Mouse (Mus musculus) telencephalon, adult 2 months (tissue): ENCODE results near the gene Syndig1.
A peak's percentile ranks its signal among the peaks of the same experiment; 100 is the strongest.

Experiments
- DNase-seq: peaks from one replicate; pipeline ENCODE4 v3.0.0-alpha.2; 2011; ENCODE audit warnings: low read depth, low spot score

Syndig1 gene

DNA sequence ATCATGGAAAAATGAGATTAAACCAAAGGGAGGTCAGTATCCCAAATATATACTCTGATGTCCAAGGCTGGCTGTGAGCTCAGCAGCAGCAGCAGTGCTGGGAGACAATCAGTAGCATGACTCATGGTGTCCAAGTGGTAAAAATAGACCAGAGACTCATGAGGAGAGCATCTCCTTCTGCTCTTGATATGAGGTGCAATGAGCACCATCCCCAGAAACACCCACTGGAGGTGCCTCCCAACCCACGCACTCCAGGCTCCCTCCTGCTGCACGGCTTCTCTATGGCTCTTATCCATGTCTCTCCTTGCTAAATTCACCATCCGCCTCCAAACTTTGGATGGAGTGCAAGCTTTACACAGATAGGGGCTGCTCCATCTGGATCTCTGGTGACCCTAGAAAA lies 44.3 kb downstream of the Syndig1 start:
- peak; percentile 95 for DNase-seq

DNA sequence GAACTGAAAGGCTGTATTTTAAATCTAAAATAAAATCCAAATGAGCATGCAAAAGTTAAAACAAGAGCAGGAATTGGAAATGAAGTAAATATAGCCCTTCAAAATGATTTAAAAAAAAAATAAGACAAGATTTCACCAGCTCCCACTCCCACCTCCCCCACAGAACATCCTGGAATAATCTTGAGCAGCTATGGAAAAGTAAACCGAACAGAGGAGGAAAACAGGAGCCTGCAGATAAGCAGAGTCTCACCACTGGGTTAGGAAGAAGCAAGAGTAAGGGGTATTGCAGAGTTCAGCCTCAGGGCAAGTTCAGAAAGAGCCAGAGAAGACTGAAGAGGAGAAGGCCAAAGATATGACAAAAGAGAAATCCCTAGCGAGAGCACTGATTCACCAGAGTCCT lies 48.9 kb downstream of the Syndig1 start:
- DNase-seq = peak; percentile 67

DNA sequence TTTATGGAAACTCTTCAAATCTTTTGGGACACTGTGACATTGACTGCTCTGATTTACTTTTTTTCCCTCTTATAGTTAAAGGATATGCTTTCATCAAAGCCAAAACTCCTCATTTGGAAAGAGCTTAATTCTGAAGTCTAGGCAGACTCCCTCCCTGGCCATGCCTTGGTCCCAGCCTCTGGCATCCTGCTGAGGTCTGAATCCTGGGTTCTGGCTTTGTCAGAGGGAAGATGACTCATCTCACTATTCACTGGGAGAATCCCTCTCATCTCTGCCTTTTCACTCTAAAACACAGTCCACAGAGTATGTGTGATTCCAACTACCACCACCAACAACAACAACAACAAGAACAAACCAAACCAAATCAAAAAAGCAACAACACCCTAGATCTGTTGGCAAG lies 58.6 kb downstream of the Syndig1 start:
- no peak for DNase-seq

DNA sequence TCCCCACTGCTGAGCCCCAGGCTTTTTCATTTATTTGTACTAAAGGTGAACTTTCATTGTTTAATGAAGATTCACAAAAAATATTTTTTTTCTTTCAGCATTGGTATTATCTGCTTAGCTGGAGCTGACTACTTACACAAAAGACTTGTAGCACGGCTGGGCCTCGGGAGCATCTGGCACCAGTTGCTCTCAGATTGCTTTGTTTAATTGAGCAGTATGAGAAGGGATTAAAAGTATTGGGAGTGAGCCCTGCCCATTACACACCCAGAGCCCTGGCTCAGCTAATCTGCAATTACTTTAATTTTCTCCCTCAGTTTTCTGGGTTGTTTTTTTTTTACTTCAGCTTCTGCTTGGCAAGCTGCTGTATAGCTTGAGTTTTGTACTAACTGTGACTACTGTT lies 62.6 kb downstream of the Syndig1 start:
- no peak for DNase-seq

DNA sequence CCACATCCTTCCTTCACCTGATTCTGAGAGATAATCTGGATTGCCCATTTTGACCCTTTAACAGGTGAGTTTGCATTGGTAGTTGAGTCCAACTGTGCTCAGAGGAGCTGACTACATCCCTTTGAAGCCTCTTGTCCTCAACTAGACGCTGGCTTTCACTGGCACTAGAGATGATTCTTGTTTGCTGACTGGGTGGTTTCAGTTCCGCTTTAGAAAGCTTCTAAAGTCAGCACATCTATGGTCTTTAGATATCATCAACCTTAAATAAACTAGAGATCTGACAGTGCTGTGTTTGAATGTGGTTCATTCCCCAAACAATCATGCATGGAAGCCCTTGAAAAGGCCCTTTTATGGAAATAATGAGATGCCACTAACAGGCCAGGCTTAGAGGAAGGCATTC lies 67.3 kb downstream of the Syndig1 start:
- no peak for DNase-seq

DNA sequence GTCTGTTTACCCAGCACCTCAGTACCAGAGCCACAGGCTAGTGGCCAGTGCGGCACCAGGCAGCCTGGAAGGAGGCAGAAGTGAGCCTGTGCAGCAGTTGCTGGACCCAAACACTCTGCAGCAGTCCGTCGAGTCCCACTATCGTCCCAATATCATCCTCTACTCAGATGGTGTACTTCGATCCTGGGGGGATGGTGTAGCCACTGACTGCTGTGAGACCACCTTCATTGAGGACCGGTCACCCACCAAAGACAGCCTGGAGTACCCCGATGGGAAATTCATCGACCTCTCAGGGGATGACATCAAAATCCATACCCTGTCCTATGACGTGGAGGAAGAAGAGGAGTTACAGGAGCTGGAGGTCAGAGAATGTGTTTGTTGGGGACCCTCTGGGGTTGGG lies 70.6 kb downstream of the Syndig1 start:
- no peak for DNase-seq

DNA sequence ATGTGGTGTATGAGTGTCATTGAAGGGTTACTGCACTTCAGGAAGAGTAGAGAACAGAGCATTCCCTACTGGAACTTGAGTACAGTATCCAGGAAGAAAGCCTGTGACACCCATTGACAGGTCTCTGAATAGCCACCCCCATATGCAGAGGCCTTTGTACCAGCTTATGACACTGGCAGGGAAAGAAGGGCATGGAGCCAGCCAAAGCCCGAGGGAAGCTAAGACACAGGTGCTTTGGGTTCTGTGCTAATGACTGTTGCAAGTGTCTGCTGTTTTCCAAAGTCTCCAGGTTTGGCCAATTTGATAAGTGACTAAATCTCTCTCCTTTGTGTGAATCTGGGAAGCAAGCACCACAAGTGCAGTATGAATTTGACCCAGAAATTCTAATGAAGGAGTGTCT lies 71.6 kb downstream of the Syndig1 start:
- no peak for DNase-seq

DNA sequence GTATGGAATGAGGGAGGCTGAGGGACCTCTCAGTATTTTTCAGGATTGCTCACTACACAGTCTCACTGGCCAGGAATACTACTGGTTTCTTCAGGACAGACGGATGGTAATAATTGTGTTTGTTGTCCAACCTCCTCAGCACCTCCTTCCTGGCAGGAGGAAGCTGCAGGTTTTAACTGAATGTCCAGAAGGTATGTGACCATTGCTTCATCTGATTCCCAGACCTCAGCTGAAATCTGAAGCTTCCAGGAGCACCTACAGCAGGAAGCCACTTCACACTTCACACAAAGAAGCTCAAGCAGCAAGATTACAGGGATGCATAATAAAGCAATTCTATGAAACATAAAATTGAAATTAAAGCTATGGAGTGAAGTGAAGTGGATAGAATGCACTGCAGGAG lies 75.4 kb downstream of the Syndig1 start:
- DNase-seq = no peak

DNA sequence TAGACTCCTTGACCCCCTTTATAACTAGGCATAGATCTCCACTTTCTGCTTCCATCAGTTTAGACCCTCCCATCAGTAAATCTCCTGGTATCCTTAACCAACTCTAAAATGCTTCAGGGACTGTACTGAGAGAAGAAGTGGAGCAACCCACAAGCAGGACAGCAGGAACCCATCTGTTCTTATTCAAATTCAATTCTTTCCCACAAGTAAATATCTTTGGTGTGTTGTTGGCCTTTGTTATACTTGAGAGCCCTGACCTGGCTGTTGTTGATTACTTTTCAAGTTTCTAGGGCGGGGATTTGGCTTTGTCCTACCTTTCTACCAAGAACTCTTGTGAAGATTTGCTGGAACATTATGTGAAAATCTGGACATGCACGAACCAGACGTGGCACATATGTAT lies 77.7 kb downstream of the Syndig1 start:
- DNase-seq = no peak

DNA sequence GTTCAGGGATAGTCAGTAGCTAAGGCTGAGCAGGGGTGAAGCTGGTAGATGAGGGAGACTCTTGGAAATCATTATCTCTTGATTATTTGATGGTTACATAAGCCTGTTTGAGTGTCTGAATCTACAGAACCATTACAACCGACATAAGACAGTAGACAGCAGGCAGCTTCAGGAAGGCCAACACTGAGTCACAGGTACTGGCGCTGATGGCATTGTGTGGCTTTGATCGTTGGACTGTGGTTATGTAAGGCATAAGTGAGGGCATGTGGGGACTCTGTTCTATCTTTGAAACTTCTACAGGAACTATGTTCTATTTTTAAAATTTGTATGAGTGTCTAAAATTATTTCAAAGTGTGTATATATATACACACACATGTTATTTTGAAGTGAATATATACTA lies 88.2 kb downstream of the Syndig1 start:
- DNase-seq = peak; percentile 63

DNA sequence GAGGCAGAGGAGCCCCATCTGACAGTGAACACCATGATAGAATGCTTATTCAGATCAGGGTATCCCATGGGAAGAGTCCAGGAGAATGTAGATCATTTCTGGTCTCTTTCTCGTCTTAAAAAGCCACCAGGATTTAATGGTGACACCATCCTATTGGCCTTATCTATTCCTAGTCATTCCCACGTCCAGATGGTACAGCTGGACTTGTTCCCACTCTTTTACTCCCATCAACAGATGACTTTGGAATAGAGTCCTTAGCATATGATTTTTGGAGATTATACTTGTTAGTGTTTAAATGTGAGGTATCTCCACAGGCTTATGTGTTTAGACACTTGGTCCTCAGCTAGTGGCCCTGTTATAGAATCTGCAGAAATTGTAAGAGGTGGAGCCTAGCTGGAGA lies 94.5 kb downstream of the Syndig1 start:
- no peak for DNase-seq

DNA sequence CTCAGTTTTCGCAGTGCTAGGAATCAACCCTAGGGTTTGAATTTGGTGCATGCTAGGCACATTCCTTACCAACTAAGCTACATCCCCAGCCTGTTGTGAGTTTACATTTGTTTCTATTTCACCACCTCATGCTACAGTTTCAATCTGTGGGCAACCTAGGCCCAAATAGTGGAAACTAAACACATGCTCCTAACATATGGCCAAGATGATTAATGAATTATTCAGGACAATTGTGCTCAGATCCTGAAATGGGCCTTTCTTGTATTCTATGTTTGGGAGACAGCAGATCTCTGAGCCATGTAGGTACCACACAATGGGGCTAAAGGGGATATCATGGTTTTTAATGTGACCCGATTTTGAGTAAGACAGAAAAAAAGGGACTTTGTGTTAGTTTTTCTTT lies 96.9 kb downstream of the Syndig1 start:
- DNase-seq = no peak

DNA sequence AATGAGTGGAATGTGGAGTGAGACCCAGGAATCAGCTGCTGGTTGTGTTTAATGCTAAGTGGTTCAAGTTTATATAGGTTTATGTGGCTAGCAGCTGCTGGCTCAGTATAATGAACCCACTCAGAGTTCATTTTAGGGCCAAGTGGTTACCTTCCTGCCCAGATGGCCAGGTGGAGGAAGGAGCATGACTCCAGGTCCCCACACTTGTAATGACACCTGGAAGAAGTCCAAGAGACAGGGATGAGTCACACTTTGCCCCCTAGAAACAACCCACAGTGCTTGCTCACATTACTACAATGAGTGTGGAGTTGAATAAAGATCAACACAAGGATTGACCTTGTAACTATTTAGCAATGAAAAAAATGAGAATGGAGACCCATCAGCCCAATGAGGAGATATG lies 98.0 kb downstream of the Syndig1 start:
- DNase-seq = no peak

DNA sequence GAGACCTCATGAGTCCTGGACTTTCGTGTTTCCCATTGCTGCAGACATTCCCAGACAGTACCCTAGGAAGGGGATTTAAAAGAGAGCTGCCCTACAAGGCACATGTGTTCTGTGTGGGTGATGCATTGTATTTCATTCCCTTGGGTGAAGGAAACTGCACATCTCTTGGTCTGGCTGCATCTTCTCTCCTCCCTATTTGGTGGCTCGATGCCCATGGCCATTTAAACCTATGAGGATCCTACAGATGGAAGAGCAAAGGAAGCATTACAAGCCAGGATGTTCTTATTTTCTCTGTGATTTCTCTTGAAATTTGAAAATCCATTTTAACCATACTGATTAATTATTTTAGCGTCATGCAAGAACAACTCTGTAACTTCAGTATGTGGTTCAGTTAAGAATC lies 98.5 kb downstream of the Syndig1 start:
- no peak for DNase-seq

DNA sequence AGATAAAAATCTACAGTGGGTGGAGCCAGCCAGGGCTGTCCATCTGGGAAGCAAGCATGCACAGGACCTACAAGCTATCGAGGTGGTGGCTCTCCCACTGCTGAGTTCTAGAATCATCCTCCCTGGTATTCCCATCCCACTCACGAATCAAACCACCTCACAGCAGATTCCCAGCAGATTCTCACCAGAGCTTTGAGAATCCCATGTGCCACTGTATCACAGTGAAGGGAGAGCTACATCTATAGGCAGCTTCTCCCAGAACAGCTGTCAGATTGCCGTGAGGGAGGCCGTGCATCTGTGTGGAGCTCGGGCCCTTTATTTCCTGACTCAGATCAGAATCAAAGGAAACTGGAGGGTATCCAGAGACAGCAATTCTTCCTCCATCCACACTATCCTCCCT lies 101.0 kb downstream of the Syndig1 start:
- DNase-seq = no peak

DNA sequence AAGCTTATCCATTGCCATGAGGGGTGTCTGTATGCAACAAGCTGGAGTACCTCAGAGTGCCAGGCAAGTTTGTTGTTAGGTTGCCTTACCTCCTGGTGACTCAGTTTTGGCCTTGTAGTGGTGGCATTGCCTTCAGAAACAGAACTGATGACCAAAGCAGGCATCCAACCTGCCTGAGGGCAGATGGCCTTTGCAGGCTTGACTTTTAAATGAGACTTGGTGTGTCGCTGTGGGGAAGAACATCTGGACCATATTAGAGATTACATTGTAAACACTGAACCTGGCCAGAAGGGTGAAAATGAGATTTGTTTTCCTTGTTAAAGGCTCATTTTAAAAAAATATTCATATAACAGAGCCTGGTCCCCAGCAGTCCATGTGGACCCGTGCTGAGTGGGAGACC lies 102.1 kb downstream of the Syndig1 start:
- no peak for DNase-seq

DNA sequence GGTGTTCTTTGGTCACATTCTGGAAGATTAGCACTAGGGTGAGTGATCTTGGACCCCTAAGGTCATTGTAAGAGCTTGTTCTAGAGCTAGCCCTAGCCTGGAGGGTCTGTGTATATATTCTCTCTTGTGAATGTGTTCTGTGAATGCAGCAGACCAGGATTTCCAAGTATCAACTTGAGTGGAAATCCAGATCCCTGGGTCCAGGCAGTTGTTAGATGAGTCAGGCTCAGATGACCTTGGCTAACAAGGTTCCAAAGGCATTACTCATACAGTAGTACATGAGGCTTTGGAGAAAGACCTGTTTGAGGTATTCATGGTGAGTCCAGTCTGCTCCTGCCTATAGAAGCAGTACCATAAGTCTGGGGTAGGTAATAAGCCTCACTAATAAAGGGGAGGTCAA lies 103.1 kb downstream of the Syndig1 start:
- DNase-seq = no peak

DNA sequence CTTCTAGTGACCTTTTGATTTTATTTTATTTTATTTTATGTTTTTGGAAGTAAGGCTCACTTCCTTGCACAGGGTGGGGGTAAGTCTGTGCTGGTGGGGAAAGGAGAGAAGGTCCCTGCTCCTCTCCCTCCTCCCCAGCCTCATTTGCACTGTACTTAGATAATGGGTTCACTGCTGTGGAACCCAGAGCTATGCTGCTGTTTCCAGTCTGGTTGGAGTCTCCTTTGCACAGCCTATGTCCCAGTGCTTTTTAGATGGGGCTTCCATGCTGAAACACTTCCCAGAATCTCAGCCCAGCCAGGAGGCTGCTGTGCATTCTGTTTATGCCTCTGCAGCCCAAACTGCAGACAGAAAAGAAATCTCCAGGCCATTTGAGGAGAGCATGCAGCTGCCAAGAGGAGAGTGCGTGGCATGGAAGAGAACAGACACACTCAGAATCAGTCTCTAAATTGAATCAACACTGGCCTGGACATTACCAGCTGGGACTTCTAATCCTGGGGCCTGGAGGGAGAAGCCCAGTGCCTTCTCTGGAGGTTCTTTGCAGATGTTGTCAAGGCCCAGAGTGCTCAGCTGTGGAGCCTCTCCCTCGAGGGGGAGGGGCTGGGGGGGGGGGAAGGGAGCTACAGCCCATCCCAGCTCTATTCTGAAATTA lies 104.4 kb downstream of the Syndig1 start:
- DNase-seq = no peak

DNA sequence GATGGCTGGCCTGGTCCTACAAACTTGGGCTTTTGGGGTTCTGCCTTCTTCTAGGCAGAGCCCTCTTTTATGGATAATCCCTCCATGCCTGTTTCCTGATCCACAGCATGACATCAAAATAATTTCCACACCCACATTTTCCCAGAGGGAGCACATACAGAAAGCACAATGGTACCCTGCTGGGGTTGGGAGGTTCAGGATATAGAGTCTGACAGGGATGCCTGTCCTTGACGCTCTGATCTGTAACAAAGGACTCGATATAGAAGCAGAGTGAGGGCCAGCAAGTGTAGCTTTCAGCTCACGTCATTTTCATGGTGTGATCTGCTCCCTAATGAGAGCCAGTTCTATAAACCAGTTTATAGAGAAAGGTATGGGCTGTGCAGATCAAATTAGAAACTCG lies 105.1 kb downstream of the Syndig1 start:
- no peak for DNase-seq

DNA sequence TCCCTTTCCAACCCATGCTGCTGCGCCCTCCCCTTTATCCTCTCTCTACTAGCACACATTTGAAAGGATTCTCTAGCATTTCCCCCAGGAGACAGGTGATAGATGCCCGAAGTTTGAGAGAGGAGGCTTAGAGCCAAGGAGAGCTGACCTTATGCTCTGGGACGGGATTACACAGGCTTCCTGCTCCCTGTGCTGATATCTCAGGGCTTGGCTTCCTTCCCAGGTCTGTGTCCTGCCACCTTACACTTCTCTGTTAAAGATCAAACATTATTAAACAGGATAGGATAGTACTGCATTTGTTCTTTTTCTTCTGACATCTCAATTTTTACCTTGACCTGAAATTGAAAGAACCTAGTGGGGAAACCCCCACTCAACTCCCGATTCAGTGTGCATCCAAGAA lies 109.8 kb downstream of the Syndig1 start:
- DNase-seq = no peak

DNA sequence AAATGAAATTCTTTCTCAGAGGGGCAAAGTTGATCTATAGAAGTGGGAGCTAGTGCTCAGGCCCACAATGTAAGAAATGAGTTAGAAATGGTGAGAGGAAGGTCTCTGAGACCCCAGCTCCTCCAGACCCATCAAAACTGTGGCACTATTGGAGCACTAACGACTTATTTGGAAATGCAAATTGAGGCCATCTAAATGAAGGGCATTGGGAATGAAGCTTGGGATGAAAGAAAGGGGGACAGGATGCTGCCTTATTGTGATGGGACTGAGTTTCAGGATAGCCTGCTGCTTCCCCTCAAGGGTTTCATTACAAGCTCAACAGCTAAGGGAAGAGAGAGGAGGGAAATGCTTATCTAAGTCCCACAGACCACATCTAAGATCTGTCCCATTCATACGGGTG lies 110.6 kb downstream of the Syndig1 start:
- no peak for DNase-seq

DNA sequence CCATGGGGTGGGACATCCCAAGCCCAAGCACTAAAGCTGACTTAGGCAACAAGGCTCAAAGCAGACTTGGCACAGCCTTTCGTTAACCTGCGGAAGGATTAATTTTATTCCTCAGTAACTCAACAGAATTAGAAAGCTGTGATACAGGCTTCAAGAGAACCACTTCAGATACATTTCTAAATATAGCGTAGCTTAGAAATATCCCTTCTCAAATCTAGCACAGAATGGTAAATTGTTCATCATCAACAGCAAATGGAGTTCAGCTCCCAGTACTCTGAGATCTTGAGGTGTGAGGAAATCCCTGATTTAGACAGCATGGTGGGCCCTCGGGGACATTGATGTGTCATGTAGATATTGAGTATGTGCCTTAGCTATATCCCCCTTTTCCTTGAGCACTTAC lies 121.6 kb downstream of the Syndig1 start:
- peak; percentile 40 for DNase-seq

DNA sequence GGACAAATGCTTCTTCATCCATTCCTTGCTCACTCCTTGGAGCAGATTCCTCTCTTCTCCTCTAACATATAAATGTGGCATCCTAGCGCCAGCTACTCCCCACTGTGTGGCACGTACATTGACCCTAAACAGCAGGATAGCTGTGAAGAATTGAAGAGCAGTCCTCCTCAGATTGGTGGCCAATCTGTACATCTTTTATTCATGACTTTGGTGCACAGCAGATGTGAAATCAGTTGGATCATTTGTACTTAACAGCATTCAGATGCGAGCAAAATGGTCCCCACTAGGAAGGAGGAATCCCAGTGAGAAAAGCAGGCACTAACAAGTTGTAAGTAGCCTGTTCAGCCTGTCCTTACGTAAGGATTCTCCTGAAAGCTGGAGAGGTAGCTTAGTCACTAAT lies 142.0 kb downstream of the Syndig1 start:
- no peak for DNase-seq

DNA sequence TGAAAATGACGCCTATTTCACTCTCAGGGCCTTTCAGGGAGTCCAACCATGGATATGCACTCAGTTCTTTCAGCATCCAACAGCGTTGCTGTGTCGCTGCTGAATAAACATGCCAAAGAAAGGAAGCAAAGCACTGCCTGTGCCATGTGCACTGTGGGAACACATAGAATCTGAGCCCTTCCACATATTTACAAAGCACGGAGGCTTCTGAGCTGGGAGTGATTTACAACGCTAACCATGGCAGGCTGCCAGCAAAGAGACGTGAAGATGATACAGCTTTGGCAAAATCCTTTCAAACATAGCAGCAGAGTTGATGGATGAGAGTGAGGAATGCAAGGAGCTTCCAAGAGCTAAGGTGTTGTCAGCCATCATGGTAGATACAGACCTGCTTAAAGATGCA lies 144.6 kb downstream of the Syndig1 start:
- DNase-seq = no peak
